Mouse (Mus musculus): Measurements from ENCODE around the gene Fcrlb.

DNA sequence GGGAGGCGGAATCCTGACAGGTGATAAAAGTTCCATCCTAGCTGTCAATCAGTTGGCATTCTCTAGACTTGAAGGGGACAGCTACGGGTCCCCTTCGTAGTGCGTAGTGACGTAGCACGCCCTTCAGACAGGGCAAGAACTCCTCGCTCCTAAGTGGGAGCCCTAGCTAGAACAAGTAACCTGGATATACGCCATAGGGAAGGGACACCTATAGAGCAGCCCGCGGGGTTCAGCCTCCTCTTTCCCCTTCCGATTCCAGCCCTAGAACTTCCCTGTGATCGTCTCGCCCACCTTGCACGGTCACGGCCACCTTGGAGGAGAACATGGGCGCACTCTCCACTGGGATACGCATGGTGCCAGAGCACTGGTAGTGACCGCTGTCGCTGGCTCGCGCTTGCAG is 4.4 kb downstream of the Fcrlb start:
- TF ChIP-seq POLR2A (IDR thresholded peaks at IDR 0.05; ENCODE audit: borderline replicate concordance, insufficient read depth, low read length), result no peak; the same call in 1 of the 2 replicates
- TF ChIP-seq CTCF (IDR thresholded peaks at IDR 0.05; ENCODE audit: borderline replicate concordance, insufficient read depth, low read depth, low read length), result no peak

All from cerebellum, adult 2 months (tissue).